42 mouse cellular contexts compared by ENCODE assay signal in the genomic region with DNA sequence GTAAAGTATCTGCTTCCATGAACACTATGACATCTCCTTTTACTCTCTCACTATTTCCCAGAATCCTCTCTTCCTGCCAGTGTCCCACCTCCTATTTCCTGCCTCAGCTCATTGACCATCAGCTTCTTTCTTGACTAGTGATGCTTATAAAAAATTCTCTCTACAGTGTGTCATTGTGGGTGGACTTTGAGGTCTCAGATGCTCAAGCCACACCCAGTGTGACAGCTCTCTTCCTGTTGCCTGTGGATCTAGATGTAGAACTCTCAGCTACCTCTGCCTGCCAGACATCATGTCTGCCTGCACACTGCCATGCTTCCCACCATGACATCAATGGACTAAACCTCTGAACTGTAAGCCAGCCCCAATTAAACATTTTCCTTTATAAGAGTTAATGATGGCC. TPM values are rescaled to one million over a fixed set of nuclear protein-coding genes. Genes with fewer than 3 reads are reported as not detected.
"Had no signal": no experiment of that assay in that cellular context is flagged by ENCODE, and none has a peak within 500 bp of the region (broad histone marks: within the 10 kb centered on the region; RNA-seq: fewer than 3 reads in every experiment).

No protein-coding gene starts in this region.

- H3K9me3 ChIP-seq: heart, embryonic 10.5 days; heart, embryonic 12.5 days; hindbrain, embryonic 10.5 days; hindbrain, embryonic 12.5 days; limb, embryonic 13.5 days; limb, embryonic 15.5 days; liver, embryonic 13.5 days; liver, embryonic 15.5 days had no signal

- DNase-seq: gastrocnemius, postnatal 14 days; gastrocnemius, postnatal 36 days; heart, adult 11 months; heart, postnatal 10 days; heart, postnatal 4 days; kidney, adult 18-20 months; kidney, adult 8-10 months; kidney, postnatal 10 days; kidney, postnatal 25 days; kidney, postnatal 4 days; layer of hippocampus, adult 9-11 months; layer of hippocampus, postnatal 36 days; left cerebral cortex, postnatal 4 days; liver, embryonic 13.5 days had no signal

- H3K4me1 ChIP-seq: hindbrain, embryonic 10.5 days; hindbrain, embryonic 12.5 days; limb, embryonic 13.5 days; limb, embryonic 15.5 days had no signal

- H3K4me3 ChIP-seq: heart, embryonic 10.5 days; heart, embryonic 12.5 days; hindbrain, embryonic 10.5 days; hindbrain, embryonic 12.5 days; layer of hippocampus, adult 2 months; limb, embryonic 13.5 days; limb, embryonic 15.5 days; liver, embryonic 13.5 days; liver, embryonic 15.5 days had no signal

- H3K4me2 ChIP-seq: heart, embryonic 12.5 days; hindbrain, embryonic 12.5 days; hindbrain, embryonic 14.5 days; limb, embryonic 13.5 days; limb, embryonic 15.5 days; liver, embryonic 11.5 days; liver, embryonic 13.5 days; liver, embryonic 15.5 days had no signal

- H3K27me3 ChIP-seq: hindbrain, embryonic 12.5 days; limb, embryonic 13.5 days; limb, embryonic 15.5 days; liver, embryonic 13.5 days; liver, embryonic 15.5 days had no signal

- H3K27ac ChIP-seq: heart, embryonic 10.5 days; hindbrain, embryonic 10.5 days; hindbrain, embryonic 12.5 days; hindbrain, embryonic 14.5 days; layer of hippocampus, adult 2 months; limb, embryonic 13.5 days; limb, embryonic 15.5 days; liver, embryonic 13.5 days; liver, embryonic 15.5 days had no signal

- H3K36me3 ChIP-seq: heart, embryonic 10.5 days; heart, embryonic 12.5 days; hindbrain, embryonic 10.5 days; hindbrain, embryonic 12.5 days; limb, embryonic 13.5 days; limb, embryonic 15.5 days; liver, embryonic 13.5 days; liver, embryonic 15.5 days had no signal

- H3K9ac ChIP-seq: heart, embryonic 12.5 days; hindbrain, embryonic 12.5 days; hindbrain, embryonic 14.5 days; limb, embryonic 13.5 days; limb, embryonic 15.5 days; liver, embryonic 13.5 days; liver, embryonic 15.5 days had no signal

- ATAC-seq: hindbrain, embryonic 16.5 days; inflammation-experienced regulatory T-cells, adult 6 months; intestine, embryonic 16.5 days had no signal

RNA-seq across cellular contexts. Expression of gene Ffar2, which starts 13.7 kb away (rescaled TPM):
- total RNA-seq: heart, postnatal 4 days; layer of hippocampus, adult 2 months; layer of hippocampus, postnatal 14 days; layer of hippocampus, postnatal 36 days; left cerebral cortex, adult 18-20 months; left cerebral cortex, adult 8-10 months; left cerebral cortex, postnatal 25 days; left cerebral cortex, postnatal 4 days had no signal
- polyA plus RNA-seq: heart, embryonic 12.5 days; hindbrain, embryonic 10.5 days; hindbrain, embryonic 12.5 days; hindbrain, embryonic 14.5 days; kidney, embryonic 14.5 days; limb, embryonic 11.5 days; limb, embryonic 13.5 days; limb, embryonic 15.5 days had no signal

RNA-seq across cellular contexts. Expression of gene Ffar3, which starts 18.7 kb away (rescaled TPM):
- total RNA-seq: gastrocnemius, adult 18-20 months; gastrocnemius, adult 8-10 months; gastrocnemius, postnatal 14 days; gastrocnemius, postnatal 36 days; heart, adult 8-10 months; heart, postnatal 10 days; heart, postnatal 25 days; heart, postnatal 4 days; layer of hippocampus, adult 2 months; layer of hippocampus, postnatal 36 days; left cerebral cortex, adult 18-20 months; left cerebral cortex, adult 8-10 months; left cerebral cortex, postnatal 10 days; left cerebral cortex, postnatal 25 days; left cerebral cortex, postnatal 4 days had no signal
- polyA plus RNA-seq: gonadal fat pad, adult 2 months; heart, embryonic 12.5 days; heart, embryonic 14.5 days; heart, embryonic 16.5 days; hindbrain, embryonic 10.5 days; hindbrain, embryonic 12.5 days; hindbrain, embryonic 14.5 days; kidney, embryonic 14.5 days; limb, embryonic 13.5 days; limb, embryonic 15.5 days; liver, embryonic 11.5 days; liver, embryonic 13.5 days; liver, embryonic 15.5 days had no signal

RNA-seq across cellular contexts. Expression of gene Ffar1, which starts 24.1 kb away (rescaled TPM):
- total RNA-seq: gastrocnemius, adult 18-20 months; gastrocnemius, adult 8-10 months; gastrocnemius, postnatal 14 days; gastrocnemius, postnatal 36 days; heart, adult 8-10 months; heart, postnatal 25 days; heart, postnatal 4 days; layer of hippocampus, adult 2 months; layer of hippocampus, postnatal 14 days; layer of hippocampus, postnatal 36 days; left cerebral cortex, adult 18-20 months; left cerebral cortex, adult 8-10 months; left cerebral cortex, postnatal 10 days; left cerebral cortex, postnatal 25 days; left cerebral cortex, postnatal 4 days had no signal
- polyA plus RNA-seq: heart, embryonic 10.5 days; heart, embryonic 12.5 days; heart, embryonic 14.5 days; hindbrain, embryonic 10.5 days; hindbrain, embryonic 12.5 days; hindbrain, embryonic 14.5 days; hindbrain, embryonic 16.5 days; kidney, embryonic 14.5 days; kidney, embryonic 16.5 days; limb, embryonic 11.5 days; limb, embryonic 13.5 days; limb, embryonic 15.5 days; liver, embryonic 11.5 days; liver, embryonic 13.5 days; liver, embryonic 15.5 days had no signal

RNA-seq across cellular contexts. Expression of gene Cd22, which starts 42.9 kb away (rescaled TPM):
- total RNA-seq: gastrocnemius, adult 18-20 months; gastrocnemius, adult 8-10 months; gastrocnemius, postnatal 36 days; layer of hippocampus, adult 2 months; layer of hippocampus, postnatal 14 days; layer of hippocampus, postnatal 36 days; left cerebral cortex, postnatal 25 days had no signal
- polyA plus RNA-seq: heart, embryonic 10.5 days; heart, embryonic 12.5 days; heart, embryonic 14.5 days; hindbrain, embryonic 10.5 days; hindbrain, embryonic 12.5 days; hindbrain, embryonic 14.5 days; hindbrain, embryonic 16.5 days; limb, embryonic 11.5 days had no signal

RNA-seq across cellular contexts. Expression of gene Krtdap, which starts 49.6 kb away (rescaled TPM):
- total RNA-seq: gastrocnemius, postnatal 36 days; heart, adult 8-10 months; heart, postnatal 10 days; heart, postnatal 25 days; heart, postnatal 4 days; layer of hippocampus, adult 2 months; layer of hippocampus, postnatal 14 days; layer of hippocampus, postnatal 36 days; left cerebral cortex, adult 18-20 months; left cerebral cortex, adult 8-10 months; left cerebral cortex, postnatal 10 days; left cerebral cortex, postnatal 25 days; left cerebral cortex, postnatal 4 days had no signal
- polyA plus RNA-seq: heart, embryonic 10.5 days; heart, embryonic 12.5 days; heart, embryonic 14.5 days; hindbrain, embryonic 10.5 days; hindbrain, embryonic 12.5 days; hindbrain, embryonic 14.5 days; inflammation-experienced regulatory T-cells, adult 6 months; kidney, embryonic 14.5 days; limb, embryonic 11.5 days; liver, embryonic 11.5 days had no signal
